Mouse (Mus musculus): ENCODE measurements around the gene Colgalt2. TPM values are rescaled to one million over a fixed set of nuclear protein-coding genes. Genes with fewer than 3 reads are reported as not detected.

Gene Colgalt2
- polyA plus RNA-seq, 1 experiment from 2014 or later = 3.9 TPM

- WGBS = 85% methylated on average over 12 of the region's 12 CpGs
- H3K9ac ChIP-seq (replicated peaks) = no peak overlapping the region
- peaks cover 7% of the 10 kb centered on the region for H3K4me1 ChIP-seq
- no peaks in the 10 kb centered on the region for H3K9me3 ChIP-seq (replicated peaks)
- H3K27ac ChIP-seq (replicated peaks) = no peak overlapping the region
- ATAC-seq (ENCODE audit: low FRiP score) = no peak
- H3K36me3 ChIP-seq = no peaks in the 10 kb centered on the region
- no peak overlapping the region for H3K4me2 ChIP-seq
- no peaks in the 10 kb centered on the region for H3K27me3 ChIP-seq (replicated peaks)
- H3K4me3 ChIP-seq (replicated peaks) = no peak overlapping the region
Measured at GRCm38 (mm10) chr1:152499802-152500201, 100.2 kb downstream of the Colgalt2 start.

GRCm38 (mm10) chr1:152506175-152506574 is 106.5 kb downstream of the Colgalt2 start:
- Histone ChIP-seq H3K4me2 (no peak overlapping the region), H3K27me3 (replicated peaks) (no peaks in the 10 kb centered on the region), H3K36me3 (no peaks in the 10 kb centered on the region), H3K4me1 (no peaks in the 10 kb centered on the region), H3K9ac (replicated peaks) (no peak overlapping the region), H3K9me3 (replicated peaks) (no peaks in the 10 kb centered on the region), H3K4me3 (replicated peaks) (no peak overlapping the region), H3K27ac (replicated peaks) (no peak overlapping the region)
- ATAC-seq (ENCODE audit: low FRiP score) = no peak
- WGBS = 95% methylated on average over 5 of the region's 5 CpGs

GRCm38 (mm10) chr1:152506726-152507125 is 107.1 kb downstream of the Colgalt2 start:
- Histone ChIP-seq H3K4me1 (no peaks in the 10 kb centered on the region), H3K27ac (replicated peaks) (no peak overlapping the region), H3K4me3 (replicated peaks) (no peak overlapping the region), H3K27me3 (replicated peaks) (no peaks in the 10 kb centered on the region), H3K4me2 (no peak overlapping the region), H3K9me3 (replicated peaks) (no peaks in the 10 kb centered on the region), H3K9ac (replicated peaks) (no peak overlapping the region), H3K36me3 (no peaks in the 10 kb centered on the region)
- WGBS = 93% methylated on average over 7 of the region's 7 CpGs
- ATAC-seq (ENCODE audit: low FRiP score) = no peak

GRCm38 (mm10) chr1:152508481-152509220 is 109.0 kb downstream of the Colgalt2 start:
- H3K27ac ChIP-seq (replicated peaks) = no peak overlapping the region
- no peak overlapping the region for H3K9ac ChIP-seq (replicated peaks)
- H3K4me3 ChIP-seq (replicated peaks) = no peak overlapping the region
- no peaks in the 10 kb centered on the region for H3K27me3 ChIP-seq (replicated peaks)
- ATAC-seq (ENCODE audit: low FRiP score) = no peak
- H3K4me2 ChIP-seq = no peak overlapping the region
- no peaks in the 10 kb centered on the region for H3K4me1 ChIP-seq
- no peaks in the 10 kb centered on the region for H3K36me3 ChIP-seq
- no peaks in the 10 kb centered on the region for H3K9me3 ChIP-seq (replicated peaks)
- 96% methylated on average over 11 of the region's 11 CpGs for WGBS

- H3K4me2 ChIP-seq = no peak overlapping the region
- H3K4me1 ChIP-seq = peaks cover 4% of the 10 kb centered on the region; the same call in 1 of the 2 replicates
- H3K4me3 ChIP-seq (replicated peaks) = no peak overlapping the region
- no peaks in the 10 kb centered on the region for H3K27me3 ChIP-seq (replicated peaks)
- no peaks in the 10 kb centered on the region for H3K36me3 ChIP-seq
- no peaks in the 10 kb centered on the region for H3K9me3 ChIP-seq (replicated peaks)
- 73% methylated on average over 4 of the region's 4 CpGs for WGBS
- H3K9ac ChIP-seq (replicated peaks) = no peak overlapping the region
- H3K27ac ChIP-seq (replicated peaks) = no peak overlapping the region
- no peak for ATAC-seq (ENCODE audit: low FRiP score)
Measured at GRCm38 (mm10) chr1:152511237-152511636, 111.6 kb downstream of the Colgalt2 start.

GRCm38 (mm10) chr1:152514256-152514655 is 114.6 kb downstream of the Colgalt2 start:
- Histone ChIP-seq H3K36me3 (peaks cover 5% of the 10 kb centered on the region; the same call in 1 of the 2 replicates), H3K4me1 (peaks cover 4% of the 10 kb centered on the region; the same call in 1 of the 2 replicates), H3K9ac (replicated peaks) (no peak overlapping the region), H3K27me3 (replicated peaks) (no peaks in the 10 kb centered on the region), H3K4me2 (no peak overlapping the region), H3K27ac (replicated peaks) (no peak overlapping the region), H3K9me3 (replicated peaks) (no peaks in the 10 kb centered on the region), H3K4me3 (replicated peaks) (no peak overlapping the region)
- 62% methylated on average over 4 of the region's 4 CpGs for WGBS
- no peak for ATAC-seq (ENCODE audit: low FRiP score)

GRCm38 (mm10) chr1:152517057-152517570 is 117.5 kb downstream of the Colgalt2 start:
- WGBS = 82% methylated on average over 4 of the region's 4 CpGs

GRCm38 (mm10) chr1:152518971-152519370 is 119.3 kb downstream of the Colgalt2 start:
- H3K4me2 ChIP-seq = no peak overlapping the region
- no peaks in the 10 kb centered on the region for H3K27me3 ChIP-seq (replicated peaks)
- peaks cover 4% of the 10 kb centered on the region; the same call in 1 of the 2 replicates for H3K4me1 ChIP-seq
- H3K27ac ChIP-seq (replicated peaks) = no peak overlapping the region
- H3K9ac ChIP-seq (replicated peaks) = no peak overlapping the region
- no peak overlapping the region for H3K4me3 ChIP-seq (replicated peaks)
- no peaks in the 10 kb centered on the region for H3K9me3 ChIP-seq (replicated peaks)
- ATAC-seq (ENCODE audit: low FRiP score) = no peak
- H3K36me3 ChIP-seq = peaks cover 15% of the 10 kb centered on the region
- 92% methylated on average over 8 of the region's 8 CpGs for WGBS

More at GRCm38 (mm10) chr1:152517057-152517570, 117.5 kb downstream of the Colgalt2 start:
- Histone ChIP-seq H3K27ac (replicated peaks) (no peak overlapping the region), H3K9ac (replicated peaks) (no peak overlapping the region), H3K4me2 (no peak overlapping the region), H3K4me1 (peaks cover 4% of the 10 kb centered on the region; the same call in 1 of the 2 replicates), H3K9me3 (replicated peaks) (no peaks in the 10 kb centered on the region), H3K27me3 (replicated peaks) (no peaks in the 10 kb centered on the region), H3K36me3 (peaks cover 8% of the 10 kb centered on the region; the same call in 1 of the 2 replicates), H3K4me3 (replicated peaks) (no peak overlapping the region)
- ATAC-seq (ENCODE audit: low FRiP score) = no peak

GRCm38 (mm10) chr1:152520798-152521575 is 121.4 kb downstream of the Colgalt2 start:
- WGBS = 78% methylated on average over 16 of the region's 16 CpGs
- Histone ChIP-seq H3K27ac (replicated peaks) (no peak overlapping the region), H3K27me3 (replicated peaks) (no peaks in the 10 kb centered on the region), H3K4me1 (peaks cover 5% of the 10 kb centered on the region), H3K9me3 (replicated peaks) (no peaks in the 10 kb centered on the region), H3K36me3 (peaks cover 20% of the 10 kb centered on the region), H3K4me2 (no peak overlapping the region), H3K9ac (replicated peaks) (no peak overlapping the region), H3K4me3 (replicated peaks) (no peak overlapping the region)
- no peak; the same call in 1 of the 2 replicates for ATAC-seq (ENCODE audit: low FRiP score)

- no peak overlapping the region for H3K4me3 ChIP-seq (replicated peaks)
- H3K27me3 ChIP-seq (replicated peaks) = no peaks in the 10 kb centered on the region
- H3K4me1 ChIP-seq = peaks cover 5% of the 10 kb centered on the region
- peaks cover 20% of the 10 kb centered on the region for H3K36me3 ChIP-seq
- 94% methylated on average over 3 of the region's 3 CpGs for WGBS
- no peak for ATAC-seq (ENCODE audit: low FRiP score)
- H3K4me2 ChIP-seq = no peak overlapping the region
- H3K9ac ChIP-seq (replicated peaks) = no peak overlapping the region
- no peaks in the 10 kb centered on the region for H3K9me3 ChIP-seq (replicated peaks)
- no peak overlapping the region for H3K27ac ChIP-seq (replicated peaks)
Measured at GRCm38 (mm10) chr1:152522226-152522625, 122.6 kb downstream of the Colgalt2 start.

- H3K36me3 ChIP-seq = peaks cover 16% of the 10 kb centered on the region
- ATAC-seq (ENCODE audit: low FRiP score) = no peak
- no peaks in the 10 kb centered on the region for H3K9me3 ChIP-seq (replicated peaks)
- no peak overlapping the region for H3K9ac ChIP-seq (replicated peaks)
- H3K4me2 ChIP-seq = no peak overlapping the region
- H3K27me3 ChIP-seq (replicated peaks) = no peaks in the 10 kb centered on the region
- 73% methylated on average over 11 of the region's 11 CpGs for WGBS
- no peak overlapping the region for H3K4me3 ChIP-seq (replicated peaks)
- peaks cover 5% of the 10 kb centered on the region for H3K4me1 ChIP-seq
- no peak overlapping the region for H3K27ac ChIP-seq (replicated peaks)
Measured at GRCm38 (mm10) chr1:152523292-152523691, 123.7 kb downstream of the Colgalt2 start.
